Mouse (Mus musculus): ENCODE measurements around the gene Olfr810. TPM values are rescaled to one million over a fixed set of nuclear protein-coding genes. Genes with fewer than 3 reads are reported as not detected.

Olfr810 gene
- total RNA-seq (2021), result not detected
- long read RNA-seq, experiment 1, result 0 reads
- long read RNA-seq, experiment 2, result 0 reads

GRCm38 (mm10) chr10:129794817-129795216 lies at the start of gene Olfr810:
Gene Olfr810, minus strand, starts transcription at chr10:129794917.
- no peak for DNase-seq (ENCODE audit: low spot score in 2 of 2)

GRCm38 (mm10) chr10:129804296-129804695 lies 9.6 kb upstream of the Olfr810 start, which contains the start of gene Olfr811:
Gene Olfr811, minus strand, starts transcription at chr10:129804396.
- no peak for DNase-seq (ENCODE audit: low spot score in 2 of 2)

GRCm38 (mm10) chr10:129778123-129778522 lies 16.6 kb downstream of the Olfr810 start:
- no peak for DNase-seq (ENCODE audit: low spot score in 2 of 2)

- DNase-seq (ENCODE audit: low spot score in 2 of 2), result no peak
Measured at GRCm38 (mm10) chr10:129774338-129774737, 20.4 kb downstream of the Olfr810 start, which contains the start of gene Olfr809. Gene Olfr809, plus strand, starts transcription at chr10:129774638.

GRCm38 (mm10) chr10:129765182-129765581 lies 29.5 kb downstream of the Olfr810 start, which contains the start of gene Olfr808:
Gene Olfr808, plus strand, starts transcription at chr10:129765482.
- no peak for DNase-seq (ENCODE audit: low spot score in 2 of 2)

GRCm38 (mm10) chr10:129757693-129758092 lies 37.0 kb downstream of the Olfr810 start, which contains the start of gene Olfr807:
Gene Olfr807, minus strand, starts transcription at chr10:129757793.
- DNase-seq (ENCODE audit: low spot score in 2 of 2), result no peak

- no peak for DNase-seq (ENCODE audit: low spot score in 2 of 2)
Measured at GRCm38 (mm10) chr10:129741821-129742220, 52.9 kb downstream of the Olfr810 start, which contains the start of gene Olfr806. Gene Olfr806, minus strand, starts transcription at chr10:129741921.

Other genes starting within 250 kb of the Olfr810 start
- not detected for gene Olfr794, start 227.3 kb downstream of the Olfr810 start, total RNA-seq (2021)
- gene Olfr796, start 182.3 kb downstream of the Olfr810 start, total RNA-seq (2021), result not detected
- not detected for gene Olfr798, start 167.0 kb downstream of the Olfr810 start, total RNA-seq (2021)
- not detected for gene Olfr799, start 157.4 kb downstream of the Olfr810 start, total RNA-seq (2021)
- gene Olfr800, start 137.2 kb downstream of the Olfr810 start, total RNA-seq (2021), result not detected
- gene Olfr801, start 121.1 kb downstream of the Olfr810 start, total RNA-seq (2021), result not detected
- gene Olfr802, start 106.7 kb downstream of the Olfr810 start, total RNA-seq (2021), result not detected
- gene Olfr803, start 100.6 kb downstream of the Olfr810 start, total RNA-seq (2021), result not detected
- not detected for gene Olfr804, start 91.7 kb downstream of the Olfr810 start, total RNA-seq (2021)
- gene Olfr805, start 65.5 kb downstream of the Olfr810 start, total RNA-seq (2021), result not detected
- gene Olfr806, start 53.0 kb downstream of the Olfr810 start, total RNA-seq (2021), result not detected
- gene Olfr807, start 37.1 kb downstream of the Olfr810 start, total RNA-seq (2021), result not detected
- not detected for gene Olfr808, start 29.4 kb downstream of the Olfr810 start, total RNA-seq (2021)
- not detected for gene Olfr809, start 20.3 kb downstream of the Olfr810 start, total RNA-seq (2021)
- gene Olfr811, start 9.5 kb upstream of the Olfr810 start, total RNA-seq (2021), result not detected
- not detected for gene Olfr812, start 51.2 kb upstream of the Olfr810 start, total RNA-seq (2021)
- not detected for gene Olfr813, start 60.5 kb upstream of the Olfr810 start, total RNA-seq (2021)
- not detected for gene Olfr814, start 84.9 kb upstream of the Olfr810 start, total RNA-seq (2021)
- gene Olfr815, start 111.0 kb upstream of the Olfr810 start, total RNA-seq (2021), result not detected
- gene Olfr816, start 120.7 kb upstream of the Olfr810 start, total RNA-seq (2021), result not detected
- not detected for gene Olfr818, start 154.2 kb upstream of the Olfr810 start, total RNA-seq (2021)
- gene Olfr819, start 172.3 kb upstream of the Olfr810 start, total RNA-seq (2021), result not detected
- gene Olfr247, start 181.2 kb upstream of the Olfr810 start, total RNA-seq (2021), result not detected
- not detected for gene Gm10310, start 190.1 kb upstream of the Olfr810 start, total RNA-seq (2021)
- not detected for gene Olfr820, start 217.7 kb upstream of the Olfr810 start, total RNA-seq (2021)
- gene Olfr821, start 235.4 kb upstream of the Olfr810 start, total RNA-seq (2021), result not detected

Measured in adrenal gland, postnatal 4 days (tissue).